Mouse (Mus musculus) cerebellum, postnatal 10 days (tissue): Measurements from ENCODE around the gene Anapc15.
"Not testable (repeated sequence)": the region's sequence is repeated elsewhere in the genome, so short reads cannot be mapped to it uniquely, and the experiment has no call there.

Experiments
- DNase-seq, 2 experiments: peaks; one replicate each; pipeline ENCODE4 v3.0.0; 2021; ENCODE audit warnings: mixed read lengths in 2 of 2

Anapc15 gene

DNA sequence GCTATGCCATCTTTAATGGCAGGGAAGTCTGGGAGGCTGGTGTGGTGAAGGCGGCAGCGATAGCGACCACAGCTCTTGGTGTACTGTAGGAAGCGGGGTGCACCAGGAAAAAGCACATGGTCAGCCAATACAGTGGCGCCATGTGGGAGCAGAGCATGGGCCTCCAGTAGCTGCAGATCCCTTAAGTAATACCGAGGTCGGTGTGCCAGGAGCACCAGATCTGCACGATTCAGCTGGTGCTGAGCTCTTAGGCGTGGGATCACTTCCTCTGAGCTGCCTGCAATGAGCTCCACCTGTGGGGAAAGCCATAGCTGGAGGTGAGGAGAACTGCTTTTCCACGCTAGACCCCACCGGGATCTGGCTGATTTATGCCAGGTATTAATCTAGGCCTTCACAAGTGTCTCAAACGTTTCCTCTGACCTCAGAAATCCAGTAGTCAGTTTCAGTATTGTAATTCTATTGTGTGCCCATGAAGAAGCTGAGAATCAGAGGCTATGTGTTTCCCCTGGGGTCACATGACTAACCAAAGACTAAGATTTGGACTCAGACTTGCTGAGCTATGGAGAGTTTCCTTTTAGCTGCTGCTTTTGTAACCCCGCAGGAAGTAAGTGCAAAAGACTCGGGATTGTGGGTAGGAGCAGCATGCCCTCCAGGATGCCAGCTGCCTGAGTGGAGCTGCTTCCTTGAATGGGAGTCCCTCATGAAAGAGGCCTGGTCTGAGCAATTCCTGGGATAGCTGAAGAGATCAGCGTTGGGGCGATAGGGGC is 37.0 kb downstream of the Anapc15 start:
- DNase-seq = no peak

DNA sequence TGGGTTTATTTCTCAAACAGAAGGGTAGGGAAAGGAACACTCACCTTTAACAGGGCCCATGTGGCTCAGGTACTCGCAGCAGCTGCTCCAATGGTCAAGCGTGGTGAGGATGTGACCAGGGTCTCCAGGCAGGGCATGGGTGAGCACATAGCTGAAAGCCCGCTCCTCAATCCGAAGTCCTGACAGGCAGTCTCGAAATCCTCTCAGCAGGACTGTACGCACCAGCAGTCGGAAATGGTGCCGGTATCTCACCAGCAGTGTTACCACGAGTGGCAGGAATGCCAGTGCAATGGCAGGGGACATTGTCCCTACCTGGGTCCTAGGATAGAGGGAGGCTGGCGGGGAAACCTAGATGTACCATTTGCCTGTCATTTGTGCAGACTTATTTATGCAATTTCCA is 38.5 kb downstream of the Anapc15 start:
- no peak for DNase-seq

DNA sequence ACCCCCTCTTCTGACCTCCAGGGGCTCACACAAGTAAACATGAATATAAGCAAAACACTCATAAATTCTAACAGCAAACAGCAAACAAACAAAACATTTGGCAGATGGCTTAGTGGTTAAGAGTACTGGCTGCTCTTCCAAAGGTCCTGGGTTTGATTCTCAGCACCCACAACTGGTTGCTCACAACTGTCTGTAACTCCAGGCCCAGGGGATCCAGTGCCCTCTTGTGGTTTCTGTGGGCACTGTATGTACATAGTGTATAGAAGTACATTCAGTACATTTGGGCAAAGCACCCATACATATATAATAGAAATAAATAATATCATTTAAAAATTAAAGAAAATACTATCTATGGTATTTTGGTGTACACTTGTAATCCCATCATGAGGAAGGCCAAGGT is 39.3 kb downstream of the Anapc15 start:
- no peak for DNase-seq

- peak; percentile 100 for DNase-seq
Observed at GRCm38 (mm10) chr7:101905561-101906286, 42.2 kb downstream of the Anapc15 start, which contains the start of gene Lamtor1. Gene Lamtor1 (plus strand): TSS chr7:101905904.

DNA sequence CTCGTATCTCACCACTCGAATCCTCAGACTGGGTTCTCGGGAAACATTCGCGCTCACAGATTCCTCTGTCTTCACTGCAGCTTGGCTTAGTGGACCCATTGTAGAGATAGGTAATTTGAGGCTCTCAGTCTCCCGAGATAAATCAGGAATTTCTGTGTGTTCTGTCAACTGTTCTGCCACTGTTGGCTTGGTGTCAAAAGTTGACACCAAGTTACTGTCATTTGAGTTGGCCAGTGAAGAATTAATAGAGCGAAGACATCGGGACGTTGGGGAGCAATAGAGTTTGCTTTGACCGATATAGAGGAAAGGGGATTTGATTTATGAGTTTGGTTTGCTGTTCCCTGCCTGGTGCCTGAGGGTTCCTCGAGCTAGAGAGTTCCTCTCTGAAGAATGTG is 42.8 kb downstream of the Anapc15 start, which contains the start of gene Tomt:
TSS of gene Tomt (minus strand) at position 73 of the 395 bp plus-strand sequence.
- no peak for DNase-seq

DNA sequence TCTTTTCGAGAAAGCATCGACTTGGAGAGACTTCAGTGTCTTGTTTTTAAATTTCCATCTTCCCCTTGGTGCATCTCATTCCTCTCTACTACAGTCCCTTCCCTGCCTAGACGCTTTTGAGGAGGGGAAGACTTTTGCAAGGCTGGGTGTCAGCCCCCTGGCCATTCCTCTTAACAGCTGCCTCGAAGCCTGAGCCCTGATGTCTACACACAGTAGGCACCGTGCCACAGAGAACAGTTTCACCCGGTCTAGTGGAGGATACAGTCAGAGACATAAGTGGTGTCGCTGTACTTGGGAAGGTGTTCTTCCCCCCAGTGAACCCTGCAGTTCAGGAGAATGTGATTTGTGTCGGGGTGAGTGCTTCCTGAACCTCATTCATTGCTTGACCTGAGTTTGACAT is 43.2 kb downstream of the Anapc15 start:
- peak; percentile 27 to 30 for DNase-seq

DNA sequence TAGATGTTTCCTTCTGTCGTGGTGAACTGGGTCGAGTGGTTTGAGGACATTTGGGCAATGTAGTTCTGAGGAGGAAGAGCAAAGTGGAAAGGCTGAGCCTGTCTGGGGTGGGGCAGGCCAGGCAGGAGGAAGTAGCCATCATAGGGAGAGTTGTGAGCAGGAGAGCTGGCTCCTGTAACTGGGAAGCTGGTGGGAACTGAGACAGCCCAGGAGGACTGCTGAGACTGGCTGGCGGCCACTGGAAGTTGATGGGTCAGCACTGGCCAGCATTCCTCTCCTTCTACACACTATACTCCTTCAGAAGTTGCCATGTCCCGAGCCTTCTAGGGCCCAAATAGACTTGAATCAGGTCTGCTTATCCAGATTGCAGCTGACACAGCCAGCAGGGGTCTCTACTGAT is 44.9 kb downstream of the Anapc15 start:
- peak in 1 of 2 experiments; percentile 26 for DNase-seq

GRCm38 (mm10) chr7:101910138-101910537 is 46.6 kb downstream of the Anapc15 start:
- no peak for DNase-seq

DNA sequence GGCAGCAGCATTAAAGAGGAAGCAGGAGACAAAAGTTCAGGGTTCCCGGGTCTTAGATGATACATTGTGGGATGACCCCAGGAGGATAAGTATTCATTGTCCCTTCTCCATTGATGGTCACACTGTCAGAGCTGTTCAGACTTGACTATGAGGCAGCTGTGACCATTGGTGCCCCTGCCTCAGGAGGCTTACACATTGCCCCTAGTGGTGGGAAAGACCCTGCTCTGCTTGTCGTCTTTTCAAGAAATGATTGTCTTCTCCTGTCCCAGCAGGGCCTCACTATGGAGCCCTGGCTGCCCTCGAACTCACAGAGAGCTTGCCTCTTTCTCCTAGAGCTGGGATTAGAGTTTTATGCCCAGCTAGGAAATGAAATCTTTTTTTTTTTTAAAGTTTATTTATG is 48.5 kb downstream of the Anapc15 start:
- DNase-seq = no peak

DNA sequence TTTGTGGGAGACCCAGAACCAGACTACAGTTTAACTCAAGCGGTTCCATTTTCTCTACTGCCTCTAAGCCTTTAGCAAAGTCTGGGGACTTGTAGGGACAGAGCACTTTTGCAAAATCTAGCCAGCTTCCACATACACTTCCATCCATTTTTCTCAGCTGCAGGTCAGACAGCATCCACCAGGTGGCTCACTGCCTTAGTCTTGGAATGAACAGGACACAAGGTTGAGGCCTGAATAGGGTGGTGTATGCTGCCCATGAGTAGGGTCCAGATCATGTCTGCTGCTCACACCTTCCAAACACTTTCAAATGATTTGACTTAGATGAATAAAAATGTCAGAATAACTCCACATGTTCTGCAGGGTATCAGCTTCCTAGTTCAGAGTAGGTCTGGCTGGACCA is 54.6 kb downstream of the Anapc15 start:
- DNase-seq = peak; percentile 82 to 85

DNA sequence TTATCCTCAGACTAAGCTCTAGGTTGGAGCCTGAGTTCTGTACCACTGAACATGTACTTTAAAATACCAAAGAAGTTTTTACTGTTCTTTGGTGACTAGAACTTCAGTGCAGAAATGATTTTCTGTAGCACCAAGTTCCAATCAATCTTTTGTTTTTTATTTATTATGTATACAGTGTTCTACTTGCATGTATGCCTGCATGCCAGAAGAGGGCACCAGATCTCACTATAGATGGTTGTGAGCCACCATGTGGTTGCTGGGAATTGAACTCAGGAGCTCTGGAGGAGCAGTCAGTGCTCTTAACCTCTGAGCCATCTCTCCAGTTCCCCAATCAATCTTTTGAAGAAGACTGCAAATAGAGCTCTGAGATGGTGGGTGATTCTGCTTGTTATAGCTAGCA is 62.4 kb downstream of the Anapc15 start:
- DNase-seq = not testable (repeated sequence)

DNA sequence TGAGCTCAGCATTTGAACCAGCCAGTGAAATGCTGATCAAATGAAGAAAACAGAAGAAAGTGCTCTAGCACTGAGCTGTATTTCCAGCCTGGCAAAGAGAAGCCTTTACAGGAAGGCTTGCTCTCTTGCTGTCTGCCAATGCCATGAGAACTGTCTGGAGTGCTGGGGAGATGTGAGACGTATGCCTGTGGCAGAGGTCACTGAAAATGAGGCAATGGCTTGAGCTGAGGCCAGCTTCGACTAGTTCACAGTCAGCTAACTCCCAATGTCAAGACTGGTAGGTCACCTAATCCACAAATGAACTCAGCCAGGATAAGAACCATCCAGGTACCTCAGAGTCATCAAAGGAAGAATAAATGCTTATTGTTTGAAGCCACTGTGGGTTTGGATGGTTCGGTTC is 64.6 kb downstream of the Anapc15 start:
- DNase-seq = no peak

GRCm38 (mm10) chr7:101932551-101932950 is 69.0 kb downstream of the Anapc15 start:
- DNase-seq = no peak

DNA sequence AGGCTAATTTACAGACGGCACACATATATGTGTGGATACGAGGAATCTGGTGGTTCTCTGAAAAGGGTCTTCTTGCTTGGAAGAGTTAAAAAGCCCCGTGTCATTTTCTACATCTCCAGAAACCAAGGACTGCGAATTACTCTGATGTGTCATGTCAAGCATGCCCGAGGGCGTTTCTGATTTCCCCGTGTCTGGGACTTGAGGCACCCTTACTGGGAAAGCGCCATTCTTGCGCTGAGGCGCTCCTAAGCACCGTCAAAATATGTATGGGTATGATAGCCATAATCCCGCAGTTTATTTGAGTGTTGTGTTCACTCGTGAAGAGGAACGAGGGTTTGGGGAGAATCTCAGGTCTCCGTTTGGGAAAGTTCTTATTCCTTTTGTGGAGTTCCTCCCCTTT is 69.8 kb downstream of the Anapc15 start:
- peak in 1 of 2 experiments; percentile 25 for DNase-seq

- DNase-seq = peak; percentile 96 to 98
Observed at GRCm38 (mm10) chr7:101933751-101934240, 70.3 kb downstream of the Anapc15 start, which contains the start of the genes Lrrc51 and Numa1. Gene Lrrc51 (minus strand): TSS chr7:101933895. Gene Numa1 (plus strand): TSS chr7:101934111.

GRCm38 (mm10) chr7:101935957-101936356 is 72.4 kb downstream of the Anapc15 start:
- DNase-seq = peak in 1 of 2 experiments; percentile 26

- peak in 1 of 2 experiments; percentile 25 for DNase-seq
Observed at GRCm38 (mm10) chr7:101936996-101937395, 73.5 kb downstream of the Anapc15 start.

DNA sequence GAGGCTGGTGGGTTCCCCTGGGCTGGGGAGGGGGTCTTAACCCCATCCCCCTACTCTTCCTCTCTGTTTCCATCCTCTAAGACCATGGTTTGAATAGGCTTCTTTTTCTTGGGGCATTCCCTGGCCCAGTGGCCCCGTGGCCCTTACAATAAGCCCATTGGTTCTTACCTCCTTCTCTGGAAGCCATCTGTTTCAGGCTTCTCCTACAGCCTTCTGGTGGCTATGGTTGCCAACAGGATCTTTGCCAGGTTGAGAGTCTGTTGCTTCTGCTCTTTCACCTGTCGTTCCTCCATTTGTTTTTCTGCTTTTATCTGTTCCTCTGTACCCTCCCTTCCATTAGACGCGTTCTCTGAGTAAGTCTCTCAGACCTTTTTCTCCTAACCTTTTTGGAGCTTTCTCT is 74.1 kb downstream of the Anapc15 start:
- peak; percentile 94 to 95 for DNase-seq

- DNase-seq = peak; percentile 21 to 64
Observed at GRCm38 (mm10) chr7:101938348-101938747, 74.8 kb downstream of the Anapc15 start.

DNA sequence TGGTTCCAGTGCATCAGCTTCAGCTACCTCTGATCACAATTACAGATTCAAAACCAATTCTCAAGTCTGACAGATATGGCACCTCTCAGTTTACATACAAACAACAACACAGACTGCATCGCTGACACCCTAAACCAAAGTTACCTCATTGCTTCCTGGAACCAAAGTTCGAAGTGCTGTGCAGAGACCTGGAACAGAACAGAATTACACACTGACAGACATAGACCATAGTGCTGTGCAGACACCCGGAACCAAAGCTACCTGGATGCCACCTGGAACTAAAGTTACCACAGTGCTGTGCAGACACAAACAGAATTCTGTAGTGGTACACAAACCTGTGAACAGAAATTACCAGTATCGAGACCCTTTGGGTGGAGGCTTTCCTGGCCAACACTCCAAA is 76.2 kb downstream of the Anapc15 start:
- no peak for DNase-seq

DNA sequence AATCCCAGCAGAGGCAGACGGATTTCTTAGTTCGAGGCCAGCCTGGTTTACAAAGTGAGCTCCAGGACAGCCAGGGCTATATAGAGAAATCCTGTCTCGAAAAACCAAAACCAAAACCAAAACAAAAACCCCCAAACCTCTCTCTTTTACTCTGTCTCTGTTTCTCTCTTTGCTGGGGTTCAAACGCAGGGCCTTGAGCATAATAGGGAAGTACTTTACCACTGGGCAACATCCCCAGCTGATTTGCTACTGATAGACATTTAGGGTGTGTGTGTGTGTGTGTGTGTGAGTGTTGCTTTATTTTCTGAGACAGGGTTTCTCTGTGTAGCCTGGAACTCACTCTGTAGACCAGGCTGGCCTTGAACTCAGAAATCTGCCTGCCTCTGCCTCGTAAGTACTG is 85.5 kb downstream of the Anapc15 start:
- not testable (repeated sequence) for DNase-seq
